Mouse (Mus musculus) heart, adult 2 months (tissue): ENCODE data around the gene Lins1. TPM values are rescaled to one million over a fixed set of nuclear protein-coding genes. Genes with fewer than 3 reads are reported as not detected.

ENCODE experiments used
- DNase-seq, 2 experiments: peaks; one replicate each; pipeline ENCODE4 v3.0.0; 2021
- H3K27ac ChIP-seq: fragments of 200-600 bp; 2 replicates; pipeline ENCODE4 v1.8.1; 2022
- H3K27me3 ChIP-seq: fragments of 200-500 bp; 2 replicates; pipeline ENCODE4 v1.6.1; 2012; ENCODE audit warnings: mild to moderate bottlenecking, low read length, inconsistent platforms, mixed read lengths; ENCODE audit not compliant: control insufficient read depth, insufficient read depth
- H3K36me3 ChIP-seq: fragments of 200-500 bp; 2 replicates; pipeline ENCODE4 v1.6.1; 2012; ENCODE audit warnings: low read length, inconsistent platforms; ENCODE audit not compliant: control insufficient read depth, insufficient read depth
- H3K4me1 ChIP-seq: fragments of 200-500 bp; 2 replicates; pipeline ENCODE4 v1.6.1; 2011; ENCODE audit warnings: low read length; ENCODE audit not compliant: control insufficient read depth, insufficient read depth
- H3K4me3 ChIP-seq: fragments of 200-600 bp; 2 replicates; pipeline ENCODE4 v1.8.1; 2022
- H3K79me2 ChIP-seq: fragments of 200-500 bp; replicated peaks from 2 replicates; pipeline ENCODE4 v1.6.1; 2012; ENCODE audit warnings: mild to moderate bottlenecking, inconsistent platforms, low read length, moderate library complexity, mixed read lengths; ENCODE audit not compliant: control insufficient read depth, insufficient read depth
- H3K9ac ChIP-seq: fragments of 200-500 bp; 2 replicates; pipeline ENCODE4 v1.6.1; 2012; ENCODE audit warnings: low read depth, mild to moderate bottlenecking, control low read depth, inconsistent platforms, low read length, mixed read lengths
- CTCF ChIP-seq: fragments of 200-600 bp; IDR thresholded peaks from 2 replicates; pipeline ENCODE4 v1.8.1; 2022; ENCODE audit warnings: antibody characterized with exemption, mild to moderate bottlenecking, moderate library complexity
- EP300 ChIP-seq: fragments of 200-500 bp; IDR thresholded peaks from 2 replicates; pipeline ENCODE4 v1.6.1; 2011; ENCODE audit warnings: low read depth, low read length, control low read depth; ENCODE audit not compliant: insufficient read depth
- POLR2A ChIP-seq: fragments of 200-500 bp; IDR thresholded peaks from 2 replicates; pipeline ENCODE4 v1.6.1; 2011; ENCODE audit warnings: mild to moderate bottlenecking, low read depth, low read length, control low read depth; ENCODE audit not compliant: insufficient read depth
- WGBS: fragments of 180-500 bp; shearing (Covaris S2); methylation state at CpG from one replicate; pipeline ENCODE4 v1.1.7; 2018; 5-methylcytosine and 5-hydroxymethylcytosine counted together
- intact Hi-C: fragments of 180-260 bp; cut with DNase I; formaldehyde crosslinking; loops from one replicate; pipeline ENCODE4 v1.15.1; 2025
- polyA plus RNA-seq: library from polyadenylated mRNA; depleted of rRNA; stranded (reverse); fragments of >200 nt; gene quantifications from 2 replicates; pipeline ENCODE4 v1.2.3, GENCODE M21; 2012; rRNA removed
- total RNA-seq, 2 experiments: library from RNA; stranded (reverse); gene quantifications; 2 replicates each; pipeline ENCODE4 v1.2.3; 2021

Lins1 gene
- total and polyA plus RNA-seq, 3 experiments, result 3.0 to 3.5 (median 3.2) TPM

DNA sequence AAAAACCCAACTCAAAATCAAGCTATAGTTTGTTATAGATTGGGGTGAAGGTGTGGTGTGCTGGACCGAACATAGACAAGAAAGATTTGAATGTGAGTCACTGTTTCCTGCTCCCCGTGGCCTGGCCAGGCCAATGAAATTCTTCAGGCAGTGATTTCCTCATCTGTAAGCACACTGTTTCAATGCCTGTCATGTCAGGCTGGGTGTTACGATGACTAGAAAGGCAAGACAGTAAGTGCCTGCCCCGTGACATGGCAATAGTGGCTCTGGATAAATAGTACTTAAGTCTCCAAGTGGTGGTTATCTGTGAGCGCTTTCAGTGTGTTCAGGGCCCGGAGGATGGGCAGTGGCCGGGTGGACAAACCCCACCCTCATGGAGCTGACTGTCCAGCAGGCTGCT lies 57.3 kb downstream of the Lins1 start:
- Histone ChIP-seq H3K27ac (no peak overlapping the region), H3K4me1 (no peaks in the 10 kb centered on the region), H3K79me2 (no peaks in the 10 kb centered on the region), H3K36me3 (no peaks in the 10 kb centered on the region), H3K27me3 (no peaks in the 10 kb centered on the region), H3K9ac (no peak overlapping the region), H3K4me3 (no peak overlapping the region)
- intact Hi-C loops, result no loop called here
- TF ChIP-seq POLR2A (no peak), CTCF (no peak), EP300 (no peak)
- no peak for DNase-seq
- 38% methylated on average over 7 of the region's 7 CpGs for WGBS

DNA sequence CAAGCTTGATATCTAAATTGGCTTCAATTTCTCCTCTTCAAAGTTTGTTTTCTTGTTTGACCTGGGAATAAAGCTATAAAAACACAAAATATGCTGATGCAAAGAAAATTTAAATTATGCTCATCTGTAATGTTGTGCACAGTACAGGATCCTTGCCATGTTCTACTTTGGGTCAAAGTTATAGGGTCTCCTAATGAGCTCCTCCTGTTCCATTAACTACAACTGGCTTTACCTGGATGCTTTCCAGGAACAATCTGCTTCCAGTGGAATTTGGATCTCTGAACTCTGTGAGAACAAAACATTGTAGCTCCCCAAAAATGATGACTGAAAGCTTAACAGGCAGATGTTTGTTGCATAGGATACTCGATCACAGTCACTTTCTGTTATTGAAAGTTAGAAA lies 60.3 kb downstream of the Lins1 start:
- H3K4me1 ChIP-seq, result no peaks in the 10 kb centered on the region
- WGBS, result 69% methylated on average over 1 of the region's 1 CpGs
- DNase-seq, result no peak

DNA sequence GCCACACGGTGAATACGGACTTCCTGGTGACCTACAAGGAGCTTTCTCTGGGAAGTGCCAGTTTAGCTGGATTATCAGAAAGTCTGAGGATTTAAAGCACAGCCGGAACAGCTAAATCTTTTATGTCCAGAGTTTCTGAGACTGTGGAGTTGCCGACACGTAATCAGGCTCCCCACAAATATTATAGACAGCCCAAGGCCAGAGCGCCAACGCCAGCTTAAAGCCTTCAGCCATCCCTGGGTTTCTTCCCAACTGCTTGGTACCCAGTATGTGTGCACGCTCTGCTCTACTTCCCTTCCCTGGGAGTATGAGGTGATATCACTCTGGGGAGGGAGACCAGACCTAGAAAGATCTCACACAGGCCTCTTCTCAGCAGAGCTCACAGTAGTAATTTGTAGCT lies 64.1 kb downstream of the Lins1 start:
- Histone ChIP-seq H3K79me2 (no peaks in the 10 kb centered on the region), H3K4me3 (no peak overlapping the region), H3K27me3 (no peaks in the 10 kb centered on the region), H3K9ac (no peak overlapping the region), H3K27ac (no peak overlapping the region), H3K4me1 (no peaks in the 10 kb centered on the region), H3K36me3 (no peaks in the 10 kb centered on the region)
- no peak for DNase-seq
- TF ChIP-seq POLR2A (no peak), CTCF (no peak), EP300 (no peak)
- intact Hi-C loops, result no loop called here
- WGBS, result 91% methylated on average over 8 of the region's 8 CpGs

More for the DNA sequence above, 60.3 kb downstream of the Lins1 start:
- no peak overlapping the region for H3K4me3 ChIP-seq
- TF ChIP-seq EP300, result no peak
- no peak for TF ChIP-seq CTCF
- no peak for TF ChIP-seq POLR2A
- H3K79me2 ChIP-seq, result no peaks in the 10 kb centered on the region
- intact Hi-C loops, result no loop called here
- H3K36me3 ChIP-seq, result no peaks in the 10 kb centered on the region
- H3K27ac ChIP-seq, result no peak overlapping the region
- no peaks in the 10 kb centered on the region for H3K27me3 ChIP-seq
- H3K9ac ChIP-seq, result no peak overlapping the region

DNA sequence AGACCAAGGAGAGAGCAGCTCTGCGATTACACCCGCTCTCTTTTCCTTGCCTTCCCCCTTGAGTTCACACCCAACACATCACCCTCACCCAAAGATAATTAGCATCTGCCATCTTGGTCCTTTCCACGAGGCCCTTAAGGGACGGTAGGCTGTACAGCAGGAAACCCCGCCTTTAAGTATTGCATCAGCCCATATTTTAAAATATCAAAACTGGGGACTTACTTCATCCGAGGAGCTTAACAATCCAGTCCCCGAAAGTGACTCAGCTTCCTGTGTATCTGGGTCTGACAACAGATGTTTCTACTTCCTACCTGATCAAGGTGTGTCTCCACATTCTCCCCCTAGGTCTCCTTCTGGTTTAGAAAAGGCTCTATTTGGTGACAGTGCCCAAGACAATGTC lies 65.9 kb downstream of the Lins1 start:
- H3K9ac ChIP-seq, result no peak overlapping the region
- no peaks in the 10 kb centered on the region for H3K4me1 ChIP-seq
- no peak overlapping the region for H3K27ac ChIP-seq
- H3K79me2 ChIP-seq, result no peaks in the 10 kb centered on the region
- no peak overlapping the region for H3K4me3 ChIP-seq
- TF ChIP-seq EP300 (no peak), CTCF (no peak), POLR2A (no peak)
- no peaks in the 10 kb centered on the region for H3K27me3 ChIP-seq
- DNase-seq, result no peak
- H3K36me3 ChIP-seq, result no peaks in the 10 kb centered on the region
- intact Hi-C loops, result no loop called here
- 53% methylated on average over 7 of the region's 7 CpGs for WGBS

Other genes with a start within 250 kb of the Lins1 start
- 1 to 10 TPM; 7.5 to 9.0 TPM for gene Asb7, start 293 bp upstream of the Lins1 start, total RNA-seq
- gene Asb7, start 293 bp upstream of the Lins1 start, polyA plus RNA-seq, result 2.2 and 3.9 TPM in 2 replicates
- under 1 TPM in 1 of 2 experiments, not detected in 1; 0.09 TPM for gene Cers3, start 53.6 kb downstream of the Lins1 start, total RNA-seq
- gene Cers3, start 53.6 kb downstream of the Lins1 start, polyA plus RNA-seq, result 0.12 TPM in 1 of 2 replicates, not detected in the other
- 1 to 10 TPM in 1 of 2 experiments, under 1 TPM in 1; 0.47 to 1.5 TPM for gene Adamts17, start 149.8 kb downstream of the Lins1 start, total RNA-seq
- gene Adamts17, start 149.8 kb downstream of the Lins1 start, polyA plus RNA-seq, result 0.51 and 0.88 TPM in 2 replicates